Mouse (Mus musculus) limb, embryonic 12.5 days (tissue): ENCODE measurements around the gene Wdr18. TPM values are rescaled to one million over a fixed set of nuclear protein-coding genes. Genes with fewer than 3 reads are reported as not detected.
"Not testable (repeated sequence)": the region's sequence is repeated elsewhere in the genome, so short reads cannot be mapped to it uniquely, and the experiment has no call there.

Experiments
- ATAC-seq: fragments of 200-750 bp; cut with Nextera tagmentation; 2 replicates; pipeline ENCODE4 v1.8.0; 2017; ENCODE audit warnings: low read depth, moderate TSS enrichment; ENCODE audit not compliant: insufficient number of reproducible peaks, insufficient read depth, low FRiP score, low TSS enrichment
- H3K27ac ChIP-seq: fragments of 300-500 bp; sonication (generic); 2 replicates; pipeline ENCODE4 v1.5.1; 2016; ENCODE audit warnings: mild to moderate bottlenecking, moderate library complexity
- H3K27me3 ChIP-seq: fragments of 300-500 bp; sonication (generic); 2 replicates; pipeline ENCODE4 v1.6.1; 2016; ENCODE audit warnings: mild to moderate bottlenecking, moderate library complexity
- H3K36me3 ChIP-seq: fragments of 300-500 bp; sonication (generic); 2 replicates; pipeline ENCODE4 v1.6.1; 2016; ENCODE audit warnings: mild to moderate bottlenecking, moderate library complexity
- H3K4me1 ChIP-seq: fragments of 300-500 bp; sonication (generic); replicated peaks from 2 replicates; pipeline ENCODE4 v1.6.1; 2016
- H3K4me2 ChIP-seq: fragments of 300-500 bp; sonication (generic); 2 replicates; pipeline ENCODE4 v1.6.1; 2016; ENCODE audit warnings: mild to moderate bottlenecking, moderate library complexity
- H3K4me3 ChIP-seq: fragments of 300-500 bp; sonication (generic); replicated peaks from 2 replicates; pipeline ENCODE4 v1.5.1; 2016; ENCODE audit warnings: mild to moderate bottlenecking
- H3K9ac ChIP-seq: fragments of 300-500 bp; sonication (generic); replicated peaks from 2 replicates; pipeline ENCODE4 v1.6.1; 2016; ENCODE audit warnings: mild to moderate bottlenecking, moderate library complexity
- H3K9me3 ChIP-seq: fragments of 300-500 bp; sonication (generic); 2 replicates; pipeline ENCODE4 v1.6.1; 2016; ENCODE audit warnings: mild to moderate bottlenecking, moderate library complexity
- WGBS: fragments of 180-500 bp; shearing (Covaris S2); methylation state at CpG from one replicate; pipeline ENCODE4 v1.1.7; 2016; 5-methylcytosine and 5-hydroxymethylcytosine counted together
- polyA plus RNA-seq: library from polyadenylated mRNA; unstranded; fragments of >200 nt; fragmentation: Nextera tagmentation; extraction: Ambion mirVana; gene quantifications from 2 replicates; pipeline ENCODE4 v1.2.1, GENCODE M21; 2016

The Wdr18 gene
- polyA plus RNA-seq, 1 experiment from 2014 or later: 120 TPM

DNA sequence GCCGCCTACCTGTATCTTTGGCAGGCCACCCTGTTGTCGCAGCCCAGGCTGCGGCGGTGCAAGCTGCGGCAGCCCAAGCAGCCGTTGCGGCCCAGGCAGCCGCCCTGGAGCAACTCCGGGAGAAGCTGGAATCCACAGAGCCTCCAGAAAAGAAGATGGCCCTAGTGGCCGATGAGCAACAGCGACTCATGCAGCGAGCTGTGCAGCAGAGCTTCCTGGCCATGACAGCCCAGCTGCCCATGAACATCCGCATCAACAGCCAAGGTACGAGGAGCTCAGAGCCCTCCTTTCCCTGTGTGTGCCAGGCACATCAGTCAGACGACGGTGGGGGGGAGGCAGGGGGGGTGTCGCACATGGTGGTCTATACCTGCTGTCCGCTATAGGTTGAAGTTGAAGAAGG lies 9.3 kb upstream of the Wdr18 start:
- H3K9ac ChIP-seq: no peak overlapping the region
- no peak overlapping the region for H3K4me3 ChIP-seq
- H3K27me3 ChIP-seq: no peaks in the 10 kb centered on the region
- no peaks in the 10 kb centered on the region for H3K9me3 ChIP-seq
- H3K36me3 ChIP-seq: peaks cover 69% of the 10 kb centered on the region
- H3K4me2 ChIP-seq: no peak overlapping the region
- WGBS: 84% methylated on average over 18 of the region's 18 CpGs
- H3K4me1 ChIP-seq: peaks cover 23% of the 10 kb centered on the region
- H3K27ac ChIP-seq: no peak overlapping the region
- ATAC-seq: no peak

- 92% methylated on average over 6 of the region's 6 CpGs for WGBS
These were observed 6.0 kb upstream of the Wdr18 start for GRCm38 (mm10) chr10:79953946-79954345.

GRCm38 (mm10) chr10:79955691-79956090 lies 4.3 kb upstream of the Wdr18 start:
- Histone ChIP-seq H3K4me2 (no peak overlapping the region), H3K4me3 (no peak overlapping the region), H3K9me3 (no peaks in the 10 kb centered on the region), H3K4me1 (peaks cover 26% of the 10 kb centered on the region), H3K36me3 (peaks cover 26% of the 10 kb centered on the region), H3K27ac (peak overlapping the region; percentile 80), H3K27me3 (no peaks in the 10 kb centered on the region), H3K9ac (0 out of 2 replicates have a peak overlapping the region, but pooled peaks have one; percentile 34)
- WGBS: 63% methylated on average over 9 of the region's 9 CpGs
- ATAC-seq: no peak

More at GRCm38 (mm10) chr10:79953946-79954345, 6.0 kb upstream of the Wdr18 start:
- peak overlapping the region; percentile 69 for H3K27ac ChIP-seq
- H3K4me3 ChIP-seq: no peak overlapping the region
- ATAC-seq: no peak
- peaks cover 22% of the 10 kb centered on the region for H3K4me1 ChIP-seq
- no peak overlapping the region for H3K4me2 ChIP-seq
- no peaks in the 10 kb centered on the region for H3K27me3 ChIP-seq
- peaks cover 44% of the 10 kb centered on the region for H3K36me3 ChIP-seq
- no peaks in the 10 kb centered on the region for H3K9me3 ChIP-seq
- H3K9ac ChIP-seq: no peak overlapping the region

GRCm38 (mm10) chr10:79956643-79957154 lies 3.3 kb upstream of the Wdr18 start:
- Histone ChIP-seq H3K4me3 (no peak overlapping the region), H3K9ac (no peak overlapping the region; the same call in 1 of the 2 replicates), H3K4me1 (peaks cover 32% of the 10 kb centered on the region), H3K4me2 (no peak overlapping the region), H3K9me3 (no peaks in the 10 kb centered on the region), H3K27me3 (no peaks in the 10 kb centered on the region), H3K36me3 (peaks cover 23% of the 10 kb centered on the region), H3K27ac (no peak overlapping the region)
- ATAC-seq: no peak
- WGBS: 29% methylated on average over 4 of the region's 4 CpGs

- H3K36me3 ChIP-seq: peaks cover 27% of the 10 kb centered on the region
- H3K27me3 ChIP-seq: no peaks in the 10 kb centered on the region
- peak overlapping the region; percentile 29; the same call in 1 of the 2 replicates for H3K27ac ChIP-seq
- peak overlapping the region; percentile 42 for H3K4me2 ChIP-seq
- H3K9me3 ChIP-seq: no peaks in the 10 kb centered on the region
- no peak for ATAC-seq
- 0 out of 2 replicates have a peak overlapping the region, but pooled peaks have one; percentile 6 for H3K4me3 ChIP-seq
- peaks cover 32% of the 10 kb centered on the region for H3K4me1 ChIP-seq
- 0 out of 2 replicates have a peak overlapping the region, but pooled peaks have one; percentile 31 for H3K9ac ChIP-seq
- WGBS: 10% methylated on average over 21 of the region's 21 CpGs
These were observed 1.7 kb upstream of the Wdr18 start for GRCm38 (mm10) chr10:79958140-79958816.

- H3K27me3 ChIP-seq, H3K9ac ChIP-seq, H3K9me3 ChIP-seq, H3K27ac ChIP-seq, ATAC-seq: not testable (repeated sequence)
- peak overlapping the region; percentile 97 for H3K4me3 ChIP-seq
- H3K4me2 ChIP-seq: peak overlapping the region; percentile 74
- WGBS: 36% methylated on average over 10 of the region's 10 CpGs
- H3K36me3 ChIP-seq: peaks cover 33% of the 10 kb centered on the region
- H3K4me1 ChIP-seq: peaks cover 29% of the 10 kb centered on the region
These were observed 540 bp upstream of the Wdr18 start for GRCm38 (mm10) chr10:79959412-79959811.

DNA sequence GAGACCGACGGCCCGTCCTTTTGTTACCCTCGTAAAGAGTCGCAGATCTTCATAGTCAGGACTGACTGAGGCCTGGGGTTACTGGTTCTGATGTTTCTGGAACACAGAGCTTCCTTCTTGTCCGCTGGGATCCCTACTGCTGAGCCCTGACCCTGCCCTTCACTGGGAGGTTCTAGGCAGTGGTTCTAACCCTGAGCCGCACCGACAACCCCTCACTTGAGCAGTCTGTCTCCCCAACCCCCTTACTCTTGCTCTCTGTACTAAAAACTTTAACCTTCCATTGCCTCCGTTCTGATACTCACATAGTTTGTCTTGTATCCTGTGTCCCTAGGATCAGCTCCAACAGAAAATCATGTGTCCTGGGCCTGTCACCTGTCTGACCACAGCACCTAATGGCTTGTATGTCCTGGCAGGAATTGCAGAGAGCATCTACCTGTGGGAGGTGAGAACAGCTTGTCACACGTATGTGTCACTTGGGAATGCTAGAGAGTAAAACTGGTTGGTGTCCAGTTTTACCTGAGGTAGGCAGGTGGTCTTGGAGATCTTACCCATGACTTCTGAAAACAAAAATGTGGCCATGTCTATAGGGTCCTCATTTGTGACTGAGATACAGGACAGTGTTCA lies 831 bp downstream of the Wdr18 start:
- H3K9me3 ChIP-seq: no peaks in the 10 kb centered on the region
- peak overlapping the region; percentile 97 for H3K4me3 ChIP-seq
- WGBS: 16% methylated on average over 10 of the region's 10 CpGs
- H3K4me1 ChIP-seq: peaks cover 21% of the 10 kb centered on the region
- peak overlapping the region; percentile 83 for H3K9ac ChIP-seq
- ATAC-seq: no peak
- H3K4me2 ChIP-seq: peak overlapping the region; percentile 74
- no peaks in the 10 kb centered on the region for H3K27me3 ChIP-seq
- peaks cover 47% of the 10 kb centered on the region for H3K36me3 ChIP-seq
- H3K27ac ChIP-seq: no peak overlapping the region; the same call in 1 of the 2 replicates

DNA sequence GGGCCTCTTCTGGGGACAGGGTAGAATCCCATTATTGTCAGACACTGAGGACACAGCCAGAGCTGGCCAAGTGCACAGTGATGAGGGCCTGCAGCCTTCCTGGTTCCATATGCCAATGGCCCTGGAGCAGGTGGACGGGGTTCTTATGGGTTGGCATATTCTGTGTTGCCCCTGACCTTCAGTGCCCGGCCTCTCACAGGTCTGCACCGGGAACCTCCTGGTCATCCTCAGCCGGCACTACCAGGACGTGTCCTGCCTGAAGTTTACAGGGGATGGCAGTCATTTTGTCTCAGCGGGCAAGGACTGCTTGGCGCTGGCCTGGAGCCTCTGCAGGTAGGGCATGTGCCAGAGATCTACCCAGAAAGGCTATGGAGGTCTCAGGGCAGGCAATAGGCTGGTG lies 4.8 kb downstream of the Wdr18 start:
- H3K36me3 ChIP-seq: peaks cover 79% of the 10 kb centered on the region
- peaks cover 9% of the 10 kb centered on the region for H3K27me3 ChIP-seq
- ATAC-seq: no peak
- H3K4me3 ChIP-seq: no peak overlapping the region
- H3K9me3 ChIP-seq: no peaks in the 10 kb centered on the region
- H3K4me1 ChIP-seq: peaks cover 10% of the 10 kb centered on the region
- 93% methylated on average over 7 of the region's 7 CpGs for WGBS
- H3K9ac ChIP-seq: no peak overlapping the region
- H3K27ac ChIP-seq: no peak overlapping the region
- H3K4me2 ChIP-seq: no peak overlapping the region

GRCm38 (mm10) chr10:79965325-79965724 lies 5.4 kb downstream of the Wdr18 start:
- H3K9ac ChIP-seq: no peak overlapping the region
- peaks cover 14% of the 10 kb centered on the region for H3K27me3 ChIP-seq
- no peak overlapping the region for H3K4me3 ChIP-seq
- peaks cover 79% of the 10 kb centered on the region for H3K36me3 ChIP-seq
- ATAC-seq: no peak
- H3K9me3 ChIP-seq: no peaks in the 10 kb centered on the region
- no peak overlapping the region for H3K4me2 ChIP-seq
- H3K4me1 ChIP-seq: peaks cover 10% of the 10 kb centered on the region
- 87% methylated on average over 5 of the region's 5 CpGs for WGBS
- H3K27ac ChIP-seq: no peak overlapping the region

GRCm38 (mm10) chr10:79966886-79967400 lies 7.0 kb downstream of the Wdr18 start:
- H3K27me3 ChIP-seq: peaks cover 30% of the 10 kb centered on the region
- no peak for ATAC-seq
- no peak overlapping the region for H3K4me3 ChIP-seq
- peaks cover 70% of the 10 kb centered on the region for H3K36me3 ChIP-seq
- H3K9me3 ChIP-seq: no peaks in the 10 kb centered on the region
- no peak overlapping the region for H3K9ac ChIP-seq
- peaks cover 14% of the 10 kb centered on the region for H3K4me1 ChIP-seq
- no peak overlapping the region for H3K4me2 ChIP-seq
- no peak overlapping the region for H3K27ac ChIP-seq
- 90% methylated on average over 5 of the region's 5 CpGs for WGBS

GRCm38 (mm10) chr10:79968181-79968580 lies 8.2 kb downstream of the Wdr18 start:
- H3K4me2 ChIP-seq: no peak overlapping the region
- no peaks in the 10 kb centered on the region for H3K9me3 ChIP-seq
- peaks cover 58% of the 10 kb centered on the region for H3K36me3 ChIP-seq
- H3K9ac ChIP-seq: no peak overlapping the region
- no peak overlapping the region for H3K27ac ChIP-seq
- ATAC-seq: no peak
- H3K4me1 ChIP-seq: peaks cover 14% of the 10 kb centered on the region
- H3K27me3 ChIP-seq: peaks cover 41% of the 10 kb centered on the region
- H3K4me3 ChIP-seq: no peak overlapping the region
- 97% methylated on average over 1 of the region's 1 CpGs for WGBS
